Mouse (Mus musculus): Measurements from ENCODE around the gene Nudt6. TPM values are rescaled to one million over a fixed set of nuclear protein-coding genes. Genes with fewer than 3 reads are reported as not detected.

Nudt6 gene
- polyA plus RNA-seq, 1 experiment = 3.5 TPM

DNA sequence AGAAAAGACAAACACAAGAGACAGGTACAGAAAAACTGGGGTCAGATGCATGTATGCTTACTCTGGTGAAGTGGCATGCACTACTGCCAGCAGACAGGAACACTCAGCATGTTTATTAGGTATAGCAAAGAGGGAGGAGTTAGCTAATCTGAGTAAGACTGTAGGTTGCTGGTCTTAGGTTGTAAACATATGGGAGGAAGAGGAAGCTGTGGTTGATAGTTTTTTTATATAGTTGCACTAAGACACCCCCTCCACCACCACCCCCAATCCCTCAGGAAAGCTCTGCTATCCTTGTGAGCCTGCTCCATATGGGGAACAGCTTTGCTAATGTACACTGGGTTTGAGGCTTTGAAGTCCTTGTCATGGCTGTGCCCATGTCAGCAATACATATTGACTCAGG lies 10.3 kb upstream of the Nudt6 start:
- Histone ChIP-seq H3K9ac (ENCODE audit: low read depth, poor library complexity, severe bottlenecking) (no peak overlapping the region), H3K36me3 (ENCODE audit: control insufficient read depth, insufficient read depth, low read length, poor library complexity, severe bottlenecking) (peaks cover 38% of the 10 kb centered on the region), H3K9me3 (replicated peaks; ENCODE audit: control insufficient read depth, insufficient read depth, low read length, poor library complexity, severe bottlenecking) (no peaks in the 10 kb centered on the region), H3K27me3 (ENCODE audit: control insufficient read depth, insufficient read depth, low read length, poor library complexity, severe bottlenecking) (no peaks in the 10 kb centered on the region), H3K4me1 (ENCODE audit: control insufficient read depth, insufficient read depth, low read length) (no peaks in the 10 kb centered on the region), H3K27ac (ENCODE audit: insufficient read depth, low read length) (no peak overlapping the region), H3K4me3 (ENCODE audit: low read depth, low read length) (no peak overlapping the region)
- TF ChIP-seq POLR2A (IDR thresholded peaks at IDR 0.05; ENCODE audit: insufficient read depth, low read length) (no peak), EP300 (IDR thresholded peaks at IDR 0.05; ENCODE audit: insufficient read depth, low read depth, low read length) (no peak), CTCF (IDR thresholded peaks at IDR 0.05; ENCODE audit: low read depth, low read length) (no peak)

- H3K4me1 ChIP-seq (ENCODE audit: control insufficient read depth, insufficient read depth, low read length) = no peaks in the 10 kb centered on the region
- H3K27ac ChIP-seq (ENCODE audit: insufficient read depth, low read length) = no peak overlapping the region
- no peak overlapping the region for H3K9ac ChIP-seq (ENCODE audit: low read depth, poor library complexity, severe bottlenecking)
- H3K9me3 ChIP-seq (replicated peaks; ENCODE audit: control insufficient read depth, insufficient read depth, low read length, poor library complexity, severe bottlenecking) = no peaks in the 10 kb centered on the region
- H3K36me3 ChIP-seq (ENCODE audit: control insufficient read depth, insufficient read depth, low read length, poor library complexity, severe bottlenecking) = peaks cover 23% of the 10 kb centered on the region
- no peak for TF ChIP-seq EP300 (IDR thresholded peaks at IDR 0.05; ENCODE audit: insufficient read depth, low read depth, low read length)
- TF ChIP-seq CTCF (IDR thresholded peaks at IDR 0.05; ENCODE audit: low read depth, low read length) = no peak
- TF ChIP-seq POLR2A (IDR thresholded peaks at IDR 0.05; ENCODE audit: insufficient read depth, low read length) = no peak
- H3K27me3 ChIP-seq (ENCODE audit: control insufficient read depth, insufficient read depth, low read length, poor library complexity, severe bottlenecking) = no peaks in the 10 kb centered on the region
- H3K4me3 ChIP-seq (ENCODE audit: low read depth, low read length) = no peak overlapping the region
Measured at GRCm38 (mm10) chr3:37426069-37426468, 6.1 kb upstream of the Nudt6 start.

DNA sequence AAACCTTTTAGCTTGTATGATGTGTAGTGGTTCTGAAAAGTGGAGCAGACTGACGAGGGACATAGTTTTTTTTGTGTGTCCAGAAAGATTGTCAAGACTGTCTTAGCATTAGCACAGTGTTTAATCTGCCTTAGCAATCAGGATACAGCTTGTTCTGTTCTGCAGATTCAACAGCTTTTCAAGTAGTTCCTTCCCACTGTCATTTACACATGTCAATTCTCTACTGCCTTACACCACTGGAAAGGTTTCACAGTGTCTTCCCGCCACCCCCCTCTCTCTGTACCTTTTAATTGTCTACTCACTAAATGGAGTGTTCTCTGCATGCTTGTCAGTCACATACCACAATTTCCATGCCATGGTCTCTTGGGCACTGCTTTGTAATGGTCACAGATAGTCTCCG lies 1.2 kb upstream of the Nudt6 start:
- peak overlapping the region; percentile 74 for H3K9ac ChIP-seq (ENCODE audit: low read depth, poor library complexity, severe bottlenecking)
- no peak overlapping the region for H3K27ac ChIP-seq (ENCODE audit: insufficient read depth, low read length)
- no peaks in the 10 kb centered on the region for H3K27me3 ChIP-seq (ENCODE audit: control insufficient read depth, insufficient read depth, low read length, poor library complexity, severe bottlenecking)
- H3K4me1 ChIP-seq (ENCODE audit: control insufficient read depth, insufficient read depth, low read length) = no peaks in the 10 kb centered on the region
- H3K9me3 ChIP-seq (replicated peaks; ENCODE audit: control insufficient read depth, insufficient read depth, low read length, poor library complexity, severe bottlenecking) = no peaks in the 10 kb centered on the region
- no peak for TF ChIP-seq CTCF (IDR thresholded peaks at IDR 0.05; ENCODE audit: low read depth, low read length)
- no peak for TF ChIP-seq POLR2A (IDR thresholded peaks at IDR 0.05; ENCODE audit: insufficient read depth, low read length)
- TF ChIP-seq EP300 (IDR thresholded peaks at IDR 0.05; ENCODE audit: insufficient read depth, low read depth, low read length) = no peak
- H3K4me3 ChIP-seq (ENCODE audit: low read depth, low read length) = peak overlapping the region; percentile 90
- peaks cover 6% of the 10 kb centered on the region for H3K36me3 ChIP-seq (ENCODE audit: control insufficient read depth, insufficient read depth, low read length, poor library complexity, severe bottlenecking)

DNA sequence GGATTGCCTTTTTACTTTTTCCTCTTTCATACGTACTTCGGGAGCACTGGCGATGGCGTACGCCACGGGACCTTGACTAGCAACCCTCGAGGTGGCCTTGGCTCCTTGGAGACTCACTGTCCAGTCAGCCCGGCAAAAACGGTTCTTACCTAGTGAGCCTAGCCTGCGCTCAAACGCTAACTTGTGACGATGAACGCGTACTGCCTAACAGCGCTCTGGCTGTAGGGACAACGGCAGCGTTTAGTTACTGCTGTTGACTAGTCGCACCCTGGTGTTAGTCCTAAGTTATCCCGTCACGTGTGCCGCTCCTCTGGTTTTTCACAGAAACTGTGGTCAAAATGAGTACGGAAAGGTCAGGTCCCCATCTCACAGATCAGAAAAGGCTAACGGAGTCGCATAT lies 630 bp upstream of the Nudt6 start:
- peak overlapping the region; percentile 13 for H3K27ac ChIP-seq (ENCODE audit: insufficient read depth, low read length)
- H3K9ac ChIP-seq (ENCODE audit: low read depth, poor library complexity, severe bottlenecking) = peak overlapping the region; percentile 74
- H3K9me3 ChIP-seq (replicated peaks; ENCODE audit: control insufficient read depth, insufficient read depth, low read length, poor library complexity, severe bottlenecking) = no peaks in the 10 kb centered on the region
- H3K27me3 ChIP-seq (ENCODE audit: control insufficient read depth, insufficient read depth, low read length, poor library complexity, severe bottlenecking) = no peaks in the 10 kb centered on the region
- no peaks in the 10 kb centered on the region for H3K4me1 ChIP-seq (ENCODE audit: control insufficient read depth, insufficient read depth, low read length)
- peak overlapping the region; percentile 90 for H3K4me3 ChIP-seq (ENCODE audit: low read depth, low read length)
- TF ChIP-seq CTCF (IDR thresholded peaks at IDR 0.05; ENCODE audit: low read depth, low read length) (no peak), EP300 (IDR thresholded peaks at IDR 0.05; ENCODE audit: insufficient read depth, low read depth, low read length) (no peak), POLR2A (IDR thresholded peaks at IDR 0.05; ENCODE audit: insufficient read depth, low read length) (no peak)
- peaks cover 3% of the 10 kb centered on the region; the same call in 1 of the 2 replicates for H3K36me3 ChIP-seq (ENCODE audit: control insufficient read depth, insufficient read depth, low read length, poor library complexity, severe bottlenecking)

- no peaks in the 10 kb centered on the region for H3K4me1 ChIP-seq (ENCODE audit: control insufficient read depth, insufficient read depth, low read length)
- H3K9ac ChIP-seq (ENCODE audit: low read depth, poor library complexity, severe bottlenecking) = peak within 1 kb of the TSS; percentile 77
- H3K27ac ChIP-seq (ENCODE audit: insufficient read depth, low read length) = peak within 1 kb of the TSS; percentile 49
- no peaks in the 10 kb centered on the region; the same call in 1 of the 2 replicates for H3K36me3 ChIP-seq (ENCODE audit: control insufficient read depth, insufficient read depth, low read length, poor library complexity, severe bottlenecking)
- no peaks in the 10 kb centered on the region for H3K27me3 ChIP-seq (ENCODE audit: control insufficient read depth, insufficient read depth, low read length, poor library complexity, severe bottlenecking)
- peak within 1 kb of the TSS; percentile 92 for H3K4me3 ChIP-seq (ENCODE audit: low read depth, low read length)
- H3K9me3 ChIP-seq (replicated peaks; ENCODE audit: control insufficient read depth, insufficient read depth, low read length, poor library complexity, severe bottlenecking) = no peaks in the 10 kb centered on the region
- 0 out of 2 replicates have a peak, but pooled peaks have one; percentile 3 for TF ChIP-seq EP300 (IDR thresholded peaks at IDR 0.05; ENCODE audit: insufficient read depth, low read depth, low read length)
- TF ChIP-seq CTCF (IDR thresholded peaks at IDR 0.05; ENCODE audit: low read depth, low read length) = no peak
- peak; percentile 84 for TF ChIP-seq POLR2A (IDR thresholded peaks at IDR 0.05; ENCODE audit: insufficient read depth, low read length)
Measured at GRCm38 (mm10) chr3:37419458-37419991, 486 bp downstream of the Nudt6 start, which contains the start of gene Spata5. TSS of gene Spata5 (plus strand) at chr3:37419896.

GRCm38 (mm10) chr3:37418961-37419457 lies 1.0 kb downstream of the Nudt6 start:
- no peaks in the 10 kb centered on the region for H3K4me1 ChIP-seq (ENCODE audit: control insufficient read depth, insufficient read depth, low read length)
- H3K27me3 ChIP-seq (ENCODE audit: control insufficient read depth, insufficient read depth, low read length, poor library complexity, severe bottlenecking) = no peaks in the 10 kb centered on the region
- peak overlapping the region; percentile 32 for H3K27ac ChIP-seq (ENCODE audit: insufficient read depth, low read length)
- H3K9ac ChIP-seq (ENCODE audit: low read depth, poor library complexity, severe bottlenecking) = peak overlapping the region; percentile 77
- H3K36me3 ChIP-seq (ENCODE audit: control insufficient read depth, insufficient read depth, low read length, poor library complexity, severe bottlenecking) = no peaks in the 10 kb centered on the region; the same call in 1 of the 2 replicates
- H3K4me3 ChIP-seq (ENCODE audit: low read depth, low read length) = peak overlapping the region; percentile 92
- H3K9me3 ChIP-seq (replicated peaks; ENCODE audit: control insufficient read depth, insufficient read depth, low read length, poor library complexity, severe bottlenecking) = no peaks in the 10 kb centered on the region
- TF ChIP-seq CTCF (IDR thresholded peaks at IDR 0.05; ENCODE audit: low read depth, low read length) = no peak
- TF ChIP-seq EP300 (IDR thresholded peaks at IDR 0.05; ENCODE audit: insufficient read depth, low read depth, low read length) = no peak
- no peak for TF ChIP-seq POLR2A (IDR thresholded peaks at IDR 0.05; ENCODE audit: insufficient read depth, low read length)
